8 mouse cellular contexts compared by ENCODE assay signal in genomic region chr14:78668291-78668690, GRCm38 (mm10).
DNase-seq lines count a peak whose midpoint lies in the region; ATAC-seq and TF ChIP-seq lines count a peak whose summit lies in the region.

No protein-coding gene starts in this region.

- peak; percentile 73; the same call in 1 of the 2 replicates for TF ChIP-seq EP300 in heart, adult 2 months (IDR thresholded peaks at IDR 0.05; ENCODE audit: insufficient read depth, low read depth, low read length)

- WGBS in heart, adult 2 months: 18% methylated on average over 6 of the region's 6 CpGs
- whole genome bisulfite sequencing in heart, embryonic 10.5 days: 19% methylated on average over 6 of the region's 6 CpGs
- WGBS in intestine, embryonic 15.5 days: 22% methylated on average over 6 of the region's 6 CpGs
- WGBS in midbrain, embryonic 15.5 days: 19% methylated on average over 6 of the region's 6 CpGs
- WGBS in spleen, adult 2 months: 20% methylated on average over 6 of the region's 6 CpGs

- intact Hi-C loops in heart, adult 2 months (cut with DNase I): loop anchor here (1.0 to 2.0 kb wide), 4 partner anchors 65 to 659 kb away; partner anchors contain the start of genes Dgkh and Vwa8
- intact Hi-C loops in left cerebral cortex, postnatal 14 days (cut with DNase I): loop anchor here (1.0 kb wide), 1 partner anchor 439 kb away; no protein-coding TSS in a partner anchor

- H3K36me3 ChIP-seq in heart, adult 2 months (ENCODE audit: control insufficient read depth, insufficient read depth, low read length): no peaks in the 10 kb centered on the region
- no peaks in the 10 kb centered on the region for H3K36me3 ChIP-seq in heart, embryonic 10.5 days
- H3K36me3 ChIP-seq in intestine, embryonic 15.5 days: no peaks in the 10 kb centered on the region
- H3K36me3 ChIP-seq in midbrain, embryonic 15.5 days (replicated peaks): no peaks in the 10 kb centered on the region
- H3K36me3 ChIP-seq in spleen, adult 2 months (ENCODE audit: control insufficient read depth, insufficient read depth, low read length): no peaks in the 10 kb centered on the region

- peaks cover 4% of the 10 kb centered on the region; the same call in 1 of the 2 replicates for H3K4me1 ChIP-seq in heart, adult 2 months (ENCODE audit: control insufficient read depth, insufficient read depth, low read length)
- H3K4me1 ChIP-seq in heart, embryonic 10.5 days: peaks cover 11% of the 10 kb centered on the region; the same call in 1 of the 2 replicates
- H3K4me1 ChIP-seq in intestine, embryonic 15.5 days (replicated peaks): no peaks in the 10 kb centered on the region
- H3K4me1 ChIP-seq in midbrain, embryonic 15.5 days: no peaks in the 10 kb centered on the region
- H3K4me1 ChIP-seq in spleen, adult 2 months (ENCODE audit: control insufficient read depth, insufficient read depth, insufficient read length): no peaks in the 10 kb centered on the region

- H3K4me3 ChIP-seq in heart, adult 2 months: no peak overlapping the region
- no peak overlapping the region for H3K4me3 ChIP-seq in heart, embryonic 10.5 days
- H3K4me3 ChIP-seq in intestine, embryonic 15.5 days (replicated peaks): no peak overlapping the region
- H3K4me3 ChIP-seq in midbrain, embryonic 15.5 days: no peak overlapping the region
- H3K4me3 ChIP-seq in spleen, adult 2 months (ENCODE audit: extremely low read depth, insufficient read depth, insufficient read length): no peak overlapping the region

- no peak overlapping the region for H3K27ac ChIP-seq in heart, adult 2 months
- H3K27ac ChIP-seq in heart, embryonic 10.5 days: no peak overlapping the region
- H3K27ac ChIP-seq in intestine, embryonic 15.5 days: no peak overlapping the region
- no peak overlapping the region for H3K27ac ChIP-seq in midbrain, embryonic 15.5 days
- no peak overlapping the region for H3K27ac ChIP-seq in spleen, adult 2 months (ENCODE audit: insufficient read depth, low read length)

- no peaks in the 10 kb centered on the region for H3K27me3 ChIP-seq in heart, adult 2 months (ENCODE audit: control insufficient read depth, insufficient read depth, low read length)
- no peaks in the 10 kb centered on the region for H3K27me3 ChIP-seq in heart, embryonic 10.5 days (ENCODE audit: insufficient read depth, poor library complexity, severe bottlenecking)
- H3K27me3 ChIP-seq in intestine, embryonic 15.5 days (replicated peaks): no peaks in the 10 kb centered on the region
- H3K27me3 ChIP-seq in midbrain, embryonic 15.5 days (replicated peaks): no peaks in the 10 kb centered on the region
- H3K27me3 ChIP-seq in spleen, adult 2 months (ENCODE audit: control insufficient read depth, insufficient read depth, low read length): no peaks in the 10 kb centered on the region

- no peaks in the 10 kb centered on the region for H3K9me3 ChIP-seq in heart, embryonic 10.5 days
- no peaks in the 10 kb centered on the region for H3K9me3 ChIP-seq in intestine, embryonic 15.5 days
- H3K9me3 ChIP-seq in midbrain, embryonic 15.5 days: no peaks in the 10 kb centered on the region

- no peak overlapping the region for H3K9ac ChIP-seq in heart, adult 2 months (ENCODE audit: low read depth, low read length)
- no peak overlapping the region for H3K9ac ChIP-seq in intestine, embryonic 15.5 days
- no peak overlapping the region for H3K9ac ChIP-seq in midbrain, embryonic 15.5 days

- peak; percentile 69 to 71 for DNase-seq in heart, adult 2 months
- no peak for DNase-seq in heart, embryonic 10.5 days (ENCODE audit: low spot score)
- DNase-seq in cerebellum, adult 9-11 months: peak; percentile 81
- peak; percentile 77 to 86 for DNase-seq in frontal cortex, postnatal 36 days (ENCODE audit: low spot score in 2 of 2)
- peak; percentile 87 to 88 for DNase-seq in left cerebral cortex, postnatal 14 days (ENCODE audit: low spot score in 2 of 2)
- peak; percentile 60 to 64 for DNase-seq in spleen, adult 2 months (ENCODE audit: low read depth in 1 of 2, low spot score in 2 of 2)

- peaks cover 2% of the 10 kb centered on the region; the same call in 1 of the 2 replicates for H3K79me2 ChIP-seq in heart, adult 2 months (replicated peaks; ENCODE audit: control insufficient read depth, insufficient read depth, low read length)

- TF ChIP-seq POLR2A in heart, adult 2 months (IDR thresholded peaks at IDR 0.05; ENCODE audit: insufficient read depth, low read depth, low read length): peak; percentile 30; the same call in 1 of the 2 replicates
- no peak for TF ChIP-seq POLR2A in spleen, adult 2 months (IDR thresholded peaks at IDR 0.05; ENCODE audit: low read depth, low read length)

- peak; percentile 65 for ATAC-seq in intestine, embryonic 15.5 days
- ATAC-seq in midbrain, embryonic 15.5 days (replicated peaks): peak; percentile 88

- no peak; the same call in 1 of the 2 replicates for TF ChIP-seq CTCF in heart, adult 2 months (IDR thresholded peaks at IDR 0.05)
- TF ChIP-seq CTCF in spleen, adult 2 months (IDR thresholded peaks at IDR 0.05; ENCODE audit: extremely low read depth, insufficient read depth, insufficient read length, insufficient replicate concordance): peak; percentile 82; the same call in 1 of the 2 replicates

- H3K4me2 ChIP-seq in intestine, embryonic 15.5 days (replicated peaks): no peak overlapping the region
- H3K4me2 ChIP-seq in midbrain, embryonic 15.5 days: no peak overlapping the region
